Mouse (Mus musculus) myocyte (in vitro differentiated cells): ENCODE data around the gene Smg6.

Experiments
- MYOD1 ChIP-seq, 3 experiments: IDR thresholded peaks; one replicate each; pipeline ENCODE4 v1.6.1; 2011; ENCODE audit warnings: control low read depth in 2 of 3, low read depth in 2 of 3, mild to moderate bottlenecking in 2 of 3, moderate library complexity in 1 of 3; ENCODE audit not compliant: insufficient read length in 2 of 3, control insufficient read depth in 1 of 3
- POLR2A ChIP-seq: IDR thresholded peaks from one replicate; pipeline ENCODE4 v1.6.1; 2011; ENCODE audit warnings: low read depth, mild to moderate bottlenecking, control low read depth, moderate library complexity; ENCODE audit not compliant: insufficient read length
- TCF3 ChIP-seq: IDR thresholded peaks from one replicate; pipeline ENCODE4 v1.6.1; 2011; ENCODE audit warnings: low read depth, control low read depth; ENCODE audit not compliant: insufficient read length
- USF1 ChIP-seq: IDR thresholded peaks from one replicate; pipeline ENCODE4 v1.6.1; 2011; ENCODE audit warnings: low read depth, mild to moderate bottlenecking, control low read depth, moderate library complexity

DNA sequence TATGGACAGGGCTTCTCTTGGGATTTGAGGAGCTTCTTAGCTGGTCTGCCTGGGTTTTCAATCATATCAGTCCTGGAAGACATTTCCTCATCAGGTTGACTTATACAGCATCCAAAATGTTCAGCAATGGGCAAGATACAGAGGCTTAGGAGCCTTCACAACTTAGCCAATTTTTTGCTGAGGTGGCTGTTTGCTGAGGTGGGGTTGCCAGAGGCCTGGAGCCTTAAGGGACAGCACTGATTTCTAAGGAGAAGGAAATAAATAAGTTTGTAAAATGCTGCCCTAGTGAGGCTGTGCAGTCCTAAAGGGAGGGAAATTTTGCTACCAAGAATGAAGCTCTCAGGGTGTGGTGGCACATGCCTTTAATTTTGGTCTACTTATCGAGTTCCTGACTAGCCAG, 65.7 kb downstream of the Smg6 start:
- no peak for TF ChIP-seq POLR2A
- no peak for TF ChIP-seq TCF3
- TF ChIP-seq MYOD1 (IDR thresholded peaks at IDR 0.05; ENCODE audit: control insufficient read depth in 1 of 3, insufficient read length in 2 of 3, low read depth in 2 of 3), result no peak
- no peak for TF ChIP-seq USF1
